Mouse (Mus musculus) liver, embryonic 15.5 days (tissue): ENCODE results near the gene Gm37240. TPM values are rescaled to one million over a fixed set of nuclear protein-coding genes. Genes with fewer than 3 reads are reported as not detected.
"Not testable (repeated sequence)": the region's sequence is repeated elsewhere in the genome, so short reads cannot be mapped to it uniquely, and the experiment has no call there.

Experiments
- ATAC-seq: fragments of 200-750 bp; cut with Nextera tagmentation; 2 replicates; pipeline ENCODE4 v1.8.0; 2017; ENCODE audit warnings: moderate number of reproducible peaks, mild to moderate bottlenecking, moderate library complexity; ENCODE audit not compliant: insufficient read depth
- H3K27ac ChIP-seq: fragments of 300-500 bp; sonication (generic); replicated peaks from 2 replicates; pipeline ENCODE4 v1.5.1; 2015; ENCODE audit warnings: mild to moderate bottlenecking, inconsistent platforms
- H3K27me3 ChIP-seq: fragments of 300-500 bp; sonication (generic); 2 replicates; pipeline ENCODE4 v1.6.1; 2015; ENCODE audit warnings: mild to moderate bottlenecking, inconsistent platforms
- H3K36me3 ChIP-seq: fragments of 300-500 bp; sonication (generic); replicated peaks from 2 replicates; pipeline ENCODE4 v1.6.1; 2015; ENCODE audit warnings: moderate library complexity, mild to moderate bottlenecking, inconsistent platforms
- H3K4me1 ChIP-seq: fragments of 300-500 bp; sonication (generic); replicated peaks from 2 replicates; pipeline ENCODE4 v1.6.1; 2015; ENCODE audit warnings: inconsistent platforms
- H3K4me2 ChIP-seq: fragments of 300-500 bp; sonication (generic); 2 replicates; pipeline ENCODE4 v1.6.1; 2015; ENCODE audit warnings: moderate library complexity, mild to moderate bottlenecking, inconsistent platforms
- H3K4me3 ChIP-seq: fragments of 300-500 bp; sonication (generic); replicated peaks from 2 replicates; pipeline ENCODE4 v1.5.1; 2015; ENCODE audit warnings: mild to moderate bottlenecking, inconsistent platforms
- H3K9ac ChIP-seq: fragments of 300-500 bp; sonication (generic); 2 replicates; pipeline ENCODE4 v1.6.1; 2015; ENCODE audit warnings: moderate library complexity, mild to moderate bottlenecking, inconsistent platforms
- H3K9me3 ChIP-seq: fragments of 300-500 bp; sonication (generic); replicated peaks from 2 replicates; pipeline ENCODE4 v1.6.1; 2016; ENCODE audit warnings: inconsistent platforms
- WGBS: fragments of 180-500 bp; shearing (Covaris S2); methylation state at CpG from one replicate; pipeline ENCODE4 v1.1.7; 2015; ENCODE audit warnings: mixed read lengths; ENCODE audit not compliant: insufficient replicate concordance; 5-methylcytosine and 5-hydroxymethylcytosine counted together
- polyA plus RNA-seq: library from polyadenylated mRNA; unstranded; fragments of >200 nt; fragmentation: Nextera tagmentation; extraction: Ambion mirVana; gene quantifications from 2 replicates; pipeline ENCODE4 v1.2.1, GENCODE M21; 2015

Gene Gm37240
- 0.24 and 0.79 TPM in 2 replicates for polyA plus RNA-seq

DNA sequence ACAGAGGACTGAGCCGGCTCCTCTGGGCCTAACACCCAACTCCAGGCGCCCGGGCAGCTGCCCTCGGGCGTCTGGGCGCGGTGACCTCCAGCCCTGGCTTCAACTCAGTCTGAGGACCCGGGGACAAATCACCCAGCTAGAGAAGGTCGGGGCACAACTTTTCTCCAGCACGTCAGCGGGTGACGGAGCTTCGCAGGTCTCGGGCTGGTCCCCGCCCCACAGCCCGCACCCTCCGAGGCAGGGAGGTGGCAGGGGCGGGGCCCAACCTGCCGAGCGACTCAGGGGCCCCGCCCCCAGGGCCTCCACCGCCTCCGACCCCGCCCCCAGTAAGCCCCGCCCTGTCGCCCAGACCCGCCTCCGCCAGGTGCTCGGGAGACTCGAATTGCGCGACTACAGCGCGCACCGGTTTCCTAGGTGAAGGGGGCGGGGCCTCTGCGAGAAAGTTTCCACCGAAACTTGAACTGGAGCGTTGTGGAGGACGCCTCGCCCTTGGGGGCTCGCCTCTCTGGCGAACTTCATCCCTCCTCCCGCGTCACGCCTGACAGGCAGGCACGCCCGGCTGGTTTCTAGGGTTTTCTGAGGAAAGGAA lies at the start of gene Gm37240, which contains the start of gene Glt28d2:
Gene Gm37240, minus strand, starts transcription at position 280 of the 589 bp plus-strand sequence.
Gene Glt28d2, minus strand, starts transcription at position 278 of the 589 bp plus-strand sequence.
- Histone ChIP-seq H3K36me3 (no peaks in the 10 kb centered on the region), H3K9me3 (no peaks in the 10 kb centered on the region), H3K27ac (no peak within 1 kb of the TSS), H3K4me3 (peak within 1 kb of the TSS; percentile 55), H3K4me2 (peak within 1 kb of the TSS; percentile 76), H3K9ac (peak within 1 kb of the TSS; percentile 18), H3K27me3 (peaks cover 67% of the 10 kb centered on the region), H3K4me1 (peaks cover 21% of the 10 kb centered on the region)
- under 1% methylated on average over 48 of the region's 48 CpGs for WGBS
- ATAC-seq = peak; percentile 94

DNA sequence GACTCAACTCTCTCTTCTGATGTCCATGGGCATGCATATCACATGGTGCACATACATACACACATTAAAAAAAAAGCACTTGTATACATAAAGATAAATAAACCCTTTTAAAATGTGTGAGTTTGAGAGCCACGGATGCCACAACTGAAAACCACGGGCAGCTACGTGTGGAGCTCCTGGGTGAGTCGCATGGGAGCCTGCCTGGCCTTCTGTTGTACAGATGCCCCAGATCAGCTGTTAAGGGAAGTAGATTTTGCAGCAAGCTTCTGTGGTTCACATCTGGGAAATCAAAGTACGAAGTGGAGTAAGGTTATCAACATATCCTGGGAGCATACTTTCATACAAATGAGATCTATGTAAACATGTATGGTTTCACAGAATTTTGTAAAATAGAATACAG lies 46.3 kb upstream of the Gm37240 start:
- ATAC-seq = no peak
- no peaks in the 10 kb centered on the region for H3K9me3 ChIP-seq
- no peaks in the 10 kb centered on the region for H3K4me1 ChIP-seq
- WGBS = 49% methylated on average over 5 of the region's 5 CpGs
- no peaks in the 10 kb centered on the region for H3K27me3 ChIP-seq
- H3K36me3 ChIP-seq = no peaks in the 10 kb centered on the region
- no peak overlapping the region for H3K4me2 ChIP-seq
- H3K27ac ChIP-seq = no peak overlapping the region
- H3K4me3 ChIP-seq = no peak overlapping the region
- no peak overlapping the region for H3K9ac ChIP-seq

- no peak overlapping the region for H3K4me3 ChIP-seq
- no peak overlapping the region for H3K4me2 ChIP-seq
- ATAC-seq = no peak
- H3K36me3 ChIP-seq = no peaks in the 10 kb centered on the region
- H3K9ac ChIP-seq = no peak overlapping the region
- no peaks in the 10 kb centered on the region for H3K27me3 ChIP-seq
- WGBS = 75% methylated on average over 6 of the region's 6 CpGs
- no peak overlapping the region for H3K27ac ChIP-seq
- H3K9me3 ChIP-seq = no peaks in the 10 kb centered on the region
- no peaks in the 10 kb centered on the region for H3K4me1 ChIP-seq
Measured at GRCm38 (mm10) chr3:85931859-85932258, 44.5 kb upstream of the Gm37240 start.

DNA sequence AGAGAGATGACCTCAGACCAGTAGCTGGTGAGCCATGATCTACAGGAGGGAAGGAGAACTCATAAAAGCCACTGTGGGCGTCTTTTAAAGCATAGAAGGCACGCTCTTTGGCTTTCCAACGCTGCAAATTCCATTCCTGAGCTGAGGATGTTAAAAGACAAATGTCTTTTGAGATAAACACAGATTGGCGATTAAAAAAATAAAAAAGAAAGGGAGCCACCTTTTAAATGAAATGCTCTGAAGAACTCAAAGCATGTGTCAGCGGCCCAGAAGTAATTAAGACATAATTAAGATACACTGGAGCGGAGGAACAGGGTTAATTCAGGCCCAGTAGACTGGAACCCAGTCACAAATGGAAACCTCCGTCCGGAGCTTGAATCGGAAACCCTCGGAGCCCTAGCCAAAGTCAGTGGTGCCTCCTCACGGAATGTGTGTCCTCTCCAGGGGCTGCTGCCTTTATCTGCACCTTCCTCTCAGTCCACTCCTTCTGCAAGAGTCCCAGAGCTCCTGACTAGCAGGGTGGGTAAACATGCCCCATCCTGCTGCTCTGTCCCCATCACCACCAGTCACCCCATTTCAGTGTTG lies 43.4 kb upstream of the Gm37240 start:
- Histone ChIP-seq H3K9me3 (no peaks in the 10 kb centered on the region), H3K27ac (no peak overlapping the region), H3K4me2 (no peak overlapping the region), H3K4me3 (no peak overlapping the region), H3K9ac (no peak overlapping the region), H3K36me3 (no peaks in the 10 kb centered on the region), H3K27me3 (no peaks in the 10 kb centered on the region), H3K4me1 (no peaks in the 10 kb centered on the region)
- no peak for ATAC-seq
- 68% methylated on average over 11 of the region's 11 CpGs for WGBS

DNA sequence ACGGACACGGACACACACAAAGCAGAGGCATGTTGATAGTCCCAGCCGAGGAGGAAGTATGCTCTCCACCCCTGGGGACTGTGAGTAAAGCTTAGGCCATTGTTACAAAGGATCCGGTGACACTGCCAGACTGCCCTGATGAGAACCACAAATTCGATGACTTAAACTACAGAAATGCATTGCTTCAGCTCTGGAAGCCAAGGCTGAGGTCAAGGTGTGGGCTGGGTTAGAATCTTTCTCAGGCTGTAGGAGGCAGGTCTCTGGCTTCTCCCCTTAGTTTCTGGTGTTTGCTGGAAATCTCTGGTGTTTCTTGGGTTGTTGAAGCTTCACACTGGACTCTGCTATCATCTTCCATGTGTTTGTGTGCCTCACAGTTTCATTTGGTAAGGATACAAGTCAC lies 42.4 kb upstream of the Gm37240 start:
- H3K36me3 ChIP-seq = no peaks in the 10 kb centered on the region
- H3K4me2 ChIP-seq = no peak overlapping the region
- H3K27ac ChIP-seq = no peak overlapping the region
- no peak overlapping the region for H3K4me3 ChIP-seq
- WGBS = 53% methylated on average over 5 of the region's 5 CpGs
- no peaks in the 10 kb centered on the region for H3K9me3 ChIP-seq
- H3K27me3 ChIP-seq = no peaks in the 10 kb centered on the region
- no peaks in the 10 kb centered on the region for H3K4me1 ChIP-seq
- no peak overlapping the region for H3K9ac ChIP-seq
- ATAC-seq = no peak

DNA sequence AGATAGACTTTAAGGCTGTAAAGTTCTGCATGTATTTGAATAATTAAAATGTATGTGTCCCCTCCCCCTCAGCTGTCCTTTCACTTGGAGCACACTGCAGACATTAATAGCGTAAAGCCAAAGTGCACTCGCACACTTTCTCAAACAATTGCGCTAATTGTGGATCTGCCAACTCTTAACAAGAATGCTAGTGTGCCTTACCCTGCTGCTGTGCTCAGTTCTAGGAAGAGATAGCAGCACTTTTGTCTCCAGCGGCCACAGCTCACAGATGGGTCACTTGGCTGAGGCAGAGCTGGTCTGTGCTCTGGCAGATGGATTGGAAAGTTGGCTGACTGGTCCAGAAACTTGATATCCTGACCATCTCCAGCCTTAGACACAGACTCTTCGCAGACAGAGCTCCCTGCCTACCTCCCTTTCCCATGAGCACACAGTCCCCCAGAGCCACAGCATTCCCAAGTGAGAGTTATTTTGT lies 40.9 kb upstream of the Gm37240 start:
- no peak overlapping the region for H3K27ac ChIP-seq
- WGBS = 71% methylated on average over 5 of the region's 5 CpGs

GRCm38 (mm10) chr3:85927296-85927695 lies 40.0 kb upstream of the Gm37240 start:
- WGBS = 75% methylated on average over 9 of the region's 9 CpGs
- Histone ChIP-seq H3K9me3 (no peaks in the 10 kb centered on the region), H3K27ac (no peak overlapping the region), H3K36me3 (no peaks in the 10 kb centered on the region), H3K27me3 (no peaks in the 10 kb centered on the region), H3K4me1 (no peaks in the 10 kb centered on the region), H3K9ac (no peak overlapping the region), H3K4me3 (no peak overlapping the region), H3K4me2 (no peak overlapping the region)
- ATAC-seq = no peak

More for the DNA sequence above, 40.9 kb upstream of the Gm37240 start:
- ATAC-seq = no peak
- Histone ChIP-seq H3K9ac (no peak overlapping the region), H3K27me3 (no peaks in the 10 kb centered on the region), H3K9me3 (no peaks in the 10 kb centered on the region), H3K4me3 (no peak overlapping the region), H3K36me3 (no peaks in the 10 kb centered on the region), H3K4me2 (no peak overlapping the region), H3K4me1 (no peaks in the 10 kb centered on the region)

DNA sequence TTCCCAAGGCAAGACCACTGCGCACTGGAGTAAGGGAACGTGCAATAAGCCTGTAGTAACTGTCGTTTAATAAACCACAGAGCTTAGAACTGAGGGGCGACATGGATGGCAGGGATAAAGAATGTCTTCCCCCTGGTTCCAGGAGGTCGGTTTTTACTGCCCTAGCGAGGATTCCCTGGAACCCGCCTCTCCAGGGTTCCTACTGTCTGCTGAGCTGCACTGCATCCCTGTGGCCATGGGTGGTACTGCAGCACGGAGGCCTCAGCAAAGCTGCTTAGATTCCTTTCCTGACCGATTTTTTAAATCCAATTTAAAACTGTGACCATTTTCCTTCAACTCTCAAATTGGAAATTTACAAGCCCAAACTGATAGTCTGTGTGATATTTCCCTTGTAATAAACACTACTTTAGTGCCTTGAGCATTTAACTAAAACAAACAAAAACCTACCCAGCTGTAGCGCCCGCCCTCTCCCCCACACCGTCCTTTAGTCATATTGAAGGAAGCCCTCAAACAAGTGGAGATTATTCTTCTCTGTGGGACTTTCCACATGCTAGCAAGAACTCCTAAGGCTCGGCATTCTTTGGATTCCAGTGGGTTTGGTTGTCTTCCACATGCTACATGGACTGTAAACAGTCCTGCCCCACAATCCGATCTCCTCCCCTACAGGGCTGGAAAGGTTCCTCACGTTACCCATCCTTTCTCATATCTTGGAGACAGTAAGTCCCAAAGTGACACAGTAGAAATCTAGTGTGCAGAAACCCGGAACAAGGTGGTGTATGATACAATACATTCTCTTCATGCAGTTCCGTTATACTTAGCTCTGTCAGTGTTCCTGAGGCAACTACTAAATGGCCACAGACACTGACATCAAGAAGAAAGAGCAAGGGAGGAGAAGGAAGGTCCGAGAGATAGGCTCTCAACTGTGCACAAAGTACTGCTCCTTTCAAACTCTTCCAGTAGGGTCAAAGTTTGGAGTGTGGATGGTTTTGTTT lies 36.9 kb upstream of the Gm37240 start:
- H3K27me3 ChIP-seq = no peaks in the 10 kb centered on the region
- no peak overlapping the region for H3K4me2 ChIP-seq
- H3K9ac ChIP-seq = no peak overlapping the region
- no peak overlapping the region for H3K4me3 ChIP-seq
- H3K27ac ChIP-seq = no peak overlapping the region
- H3K36me3 ChIP-seq = no peaks in the 10 kb centered on the region
- no peak for ATAC-seq
- H3K4me1 ChIP-seq = no peaks in the 10 kb centered on the region
- WGBS = 36% methylated on average over 18 of the region's 18 CpGs
- no peaks in the 10 kb centered on the region for H3K9me3 ChIP-seq

DNA sequence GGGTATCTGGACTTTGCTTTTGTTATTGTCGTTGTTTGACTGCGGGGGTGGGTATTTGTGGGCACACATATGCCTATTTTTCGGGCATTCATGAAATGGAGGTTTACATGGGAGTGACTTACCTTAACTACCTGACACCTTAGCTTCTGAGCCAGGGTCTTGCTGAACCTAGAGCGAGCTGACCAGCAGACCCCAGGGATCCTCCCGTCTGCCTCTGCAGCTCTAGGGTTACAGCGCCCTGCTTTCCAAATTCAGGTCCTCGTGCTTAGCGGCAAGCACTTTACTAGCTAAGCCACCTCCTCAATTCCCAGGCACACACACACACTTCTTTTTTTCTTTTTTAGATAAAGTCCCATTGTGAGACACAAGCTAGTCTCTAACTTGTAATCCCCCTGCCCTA lies 36.0 kb upstream of the Gm37240 start:
- ATAC-seq = no peak
- Histone ChIP-seq H3K4me3 (no peak overlapping the region), H3K4me2 (no peak overlapping the region), H3K9ac (no peak overlapping the region), H3K4me1 (no peaks in the 10 kb centered on the region), H3K27ac (no peak overlapping the region), H3K27me3 (no peaks in the 10 kb centered on the region), H3K9me3 (no peaks in the 10 kb centered on the region), H3K36me3 (no peaks in the 10 kb centered on the region)
- 81% methylated on average over 8 of the region's 8 CpGs for WGBS

GRCm38 (mm10) chr3:85922331-85922730 lies 35.0 kb upstream of the Gm37240 start:
- ATAC-seq = no peak
- Histone ChIP-seq H3K4me3 (no peak overlapping the region), H3K9ac (no peak overlapping the region), H3K9me3 (no peaks in the 10 kb centered on the region), H3K36me3 (no peaks in the 10 kb centered on the region), H3K27ac (no peak overlapping the region), H3K4me2 (no peak overlapping the region), H3K4me1 (no peaks in the 10 kb centered on the region), H3K27me3 (no peaks in the 10 kb centered on the region)
- 57% methylated on average over 3 of the region's 3 CpGs for WGBS

DNA sequence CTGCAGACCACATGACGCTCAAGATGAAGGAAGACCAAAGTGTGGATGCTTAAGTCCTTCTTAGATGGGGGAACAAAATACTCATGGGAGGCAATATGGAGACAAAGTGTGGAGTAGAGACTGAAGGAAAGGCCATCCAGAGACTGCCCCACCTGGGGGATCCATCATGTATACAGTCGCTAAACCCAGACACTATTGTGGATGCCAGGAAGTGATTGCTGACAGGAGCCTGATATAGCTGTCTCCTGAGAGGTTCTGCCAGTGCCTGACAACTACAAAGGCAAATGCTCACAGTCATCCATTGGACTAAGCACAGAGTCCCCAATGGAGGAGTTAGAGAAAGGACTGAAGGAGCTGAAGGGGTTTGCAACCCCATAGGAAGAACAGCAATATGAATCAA lies 33.4 kb upstream of the Gm37240 start:
- not testable (repeated sequence) for H3K9ac ChIP-seq, H3K9me3 ChIP-seq, H3K4me2 ChIP-seq, H3K4me1 ChIP-seq, H3K36me3 ChIP-seq, H3K4me3 ChIP-seq, H3K27me3 ChIP-seq, ATAC-seq, H3K27ac ChIP-seq
- 69% methylated on average over 2 of the region's 2 CpGs for WGBS
